Mouse (Mus musculus) intestine, embryonic 15.5 days (tissue): Measurements from ENCODE around the gene Robo4. TPM values are rescaled to one million over a fixed set of nuclear protein-coding genes. Genes with fewer than 3 reads are reported as not detected.

ENCODE experiments used
- ATAC-seq: fragments of 200-750 bp; cut with Nextera tagmentation; 2 replicates; pipeline ENCODE4 v1.8.0; 2017; ENCODE audit warnings: moderate TSS enrichment, moderate library complexity
- H3K27ac ChIP-seq: fragments of 300-500 bp; sonication (generic); 2 replicates; pipeline ENCODE4 v1.5.1; 2015; ENCODE audit warnings: mild to moderate bottlenecking, inconsistent platforms
- H3K27me3 ChIP-seq: fragments of 300-500 bp; sonication (generic); replicated peaks from 2 replicates; pipeline ENCODE4 v1.6.1; 2015; ENCODE audit warnings: inconsistent platforms
- H3K36me3 ChIP-seq: fragments of 300-500 bp; sonication (generic); 2 replicates; pipeline ENCODE4 v1.6.1; 2015; ENCODE audit warnings: inconsistent platforms
- H3K4me1 ChIP-seq: fragments of 300-500 bp; sonication (generic); replicated peaks from 2 replicates; pipeline ENCODE4 v1.6.1; 2015; ENCODE audit warnings: inconsistent platforms
- H3K4me2 ChIP-seq: fragments of 300-500 bp; sonication (generic); replicated peaks from 2 replicates; pipeline ENCODE4 v1.6.1; 2015; ENCODE audit warnings: mild to moderate bottlenecking, inconsistent platforms
- H3K4me3 ChIP-seq: fragments of 300-500 bp; sonication (generic); replicated peaks from 2 replicates; pipeline ENCODE4 v1.5.1; 2015; ENCODE audit warnings: inconsistent platforms
- H3K9ac ChIP-seq: fragments of 300-500 bp; sonication (generic); 2 replicates; pipeline ENCODE4 v1.6.1; 2015; ENCODE audit warnings: inconsistent platforms
- H3K9me3 ChIP-seq: fragments of 300-500 bp; sonication (generic); 2 replicates; pipeline ENCODE4 v1.6.1; 2016; ENCODE audit warnings: inconsistent platforms
- WGBS: fragments of 180-500 bp; shearing (Covaris S2); methylation state at CpG from one replicate; pipeline ENCODE4 v1.1.7; 2015; 5-methylcytosine and 5-hydroxymethylcytosine counted together
- polyA plus RNA-seq: library from polyadenylated mRNA; unstranded; fragments of >200 nt; fragmentation: Nextera tagmentation; extraction: Ambion mirVana; gene quantifications from 2 replicates; pipeline ENCODE4 v1.2.1, GENCODE M21; 2015

The Robo4 gene
- 11.4 and 11.9 TPM in 2 replicates for polyA plus RNA-seq

DNA sequence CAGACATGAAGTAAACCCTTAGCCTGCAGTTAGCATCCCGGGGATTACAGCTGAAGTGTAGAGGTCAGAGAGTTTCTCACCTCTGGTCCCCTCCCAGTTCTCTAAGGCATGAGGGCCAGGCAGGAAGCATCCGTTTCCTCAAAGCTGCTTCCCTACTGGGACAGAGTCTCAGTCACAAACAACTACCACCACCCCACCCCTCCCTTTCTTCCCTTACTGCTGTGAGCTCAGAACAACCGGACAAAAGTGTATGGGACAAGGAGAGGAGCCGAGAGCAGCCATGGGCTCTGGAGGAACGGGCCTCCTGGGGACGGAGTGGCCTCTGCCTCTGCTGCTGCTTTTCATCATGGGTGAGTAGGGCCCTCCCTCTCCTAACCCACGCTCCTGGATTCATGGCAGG is at the start of gene Robo4:
Robo4 (plus strand) TSS at position 96 of the 400 bp plus-strand sequence.
- no peaks in the 10 kb centered on the region for H3K36me3 ChIP-seq
- 0 out of 2 replicates have a peak within 1 kb of the TSS, but pooled peaks have one; percentile 36 for H3K27ac ChIP-seq
- ATAC-seq, result no peak
- no peaks in the 10 kb centered on the region for H3K9me3 ChIP-seq
- no peaks in the 10 kb centered on the region for H3K4me1 ChIP-seq
- H3K4me3 ChIP-seq, result peak within 1 kb of the TSS; percentile 19
- H3K4me2 ChIP-seq, result no peak within 1 kb of the TSS
- no peak within 1 kb of the TSS for H3K9ac ChIP-seq
- 20% methylated on average over 7 of the region's 7 CpGs for WGBS
- H3K27me3 ChIP-seq, result no peaks in the 10 kb centered on the region

- H3K9me3 ChIP-seq, result no peaks in the 10 kb centered on the region
- H3K27ac ChIP-seq, result no peak overlapping the region
- WGBS, result 70% methylated on average over 1 of the region's 1 CpGs
- H3K27me3 ChIP-seq, result no peaks in the 10 kb centered on the region
- no peak overlapping the region for H3K9ac ChIP-seq
- no peaks in the 10 kb centered on the region for H3K36me3 ChIP-seq
- H3K4me2 ChIP-seq, result no peak overlapping the region
- no peaks in the 10 kb centered on the region for H3K4me1 ChIP-seq
- ATAC-seq, result no peak
- no peak overlapping the region for H3K4me3 ChIP-seq
These were observed 47.2 kb upstream of the Robo4 start for GRCm38 (mm10) chr9:37354485-37354884.

DNA sequence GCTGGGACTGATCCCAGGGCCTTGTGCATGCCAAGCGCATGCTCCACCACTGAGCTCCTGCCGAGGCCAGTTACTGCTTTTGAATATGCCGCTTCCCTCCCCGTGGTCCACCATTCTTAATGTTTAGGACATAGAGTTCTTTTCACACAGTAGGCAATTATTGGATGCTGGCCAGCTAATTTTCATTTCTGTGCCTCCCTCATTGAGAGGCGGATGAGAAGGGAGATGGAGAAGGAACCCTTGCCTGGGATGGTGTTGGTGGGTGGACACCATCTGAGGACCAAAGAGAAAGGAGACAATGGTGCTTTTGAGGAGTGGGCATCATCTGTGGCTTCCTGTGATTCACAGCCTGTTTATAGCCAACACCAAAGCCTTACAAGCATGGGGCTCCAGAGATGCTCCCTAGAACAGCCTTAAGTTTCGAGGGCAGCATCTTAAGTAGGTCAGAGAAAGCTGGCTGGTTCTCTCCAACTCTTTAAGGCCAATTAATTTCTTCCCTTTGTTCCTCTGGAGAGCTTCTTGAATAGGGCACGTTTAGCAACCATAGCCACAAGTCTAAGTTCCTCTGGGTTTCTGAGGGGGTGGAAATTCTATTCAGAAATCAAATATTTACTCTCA is 42.9 kb upstream of the Robo4 start:
- H3K9me3 ChIP-seq, result no peaks in the 10 kb centered on the region
- H3K4me2 ChIP-seq, result no peak overlapping the region
- H3K27ac ChIP-seq, result no peak overlapping the region
- H3K36me3 ChIP-seq, result no peaks in the 10 kb centered on the region
- 81% methylated on average over 7 of the region's 7 CpGs for WGBS
- H3K27me3 ChIP-seq, result no peaks in the 10 kb centered on the region
- H3K9ac ChIP-seq, result no peak overlapping the region
- no peak for ATAC-seq
- no peak overlapping the region for H3K4me3 ChIP-seq
- H3K4me1 ChIP-seq, result no peaks in the 10 kb centered on the region

DNA sequence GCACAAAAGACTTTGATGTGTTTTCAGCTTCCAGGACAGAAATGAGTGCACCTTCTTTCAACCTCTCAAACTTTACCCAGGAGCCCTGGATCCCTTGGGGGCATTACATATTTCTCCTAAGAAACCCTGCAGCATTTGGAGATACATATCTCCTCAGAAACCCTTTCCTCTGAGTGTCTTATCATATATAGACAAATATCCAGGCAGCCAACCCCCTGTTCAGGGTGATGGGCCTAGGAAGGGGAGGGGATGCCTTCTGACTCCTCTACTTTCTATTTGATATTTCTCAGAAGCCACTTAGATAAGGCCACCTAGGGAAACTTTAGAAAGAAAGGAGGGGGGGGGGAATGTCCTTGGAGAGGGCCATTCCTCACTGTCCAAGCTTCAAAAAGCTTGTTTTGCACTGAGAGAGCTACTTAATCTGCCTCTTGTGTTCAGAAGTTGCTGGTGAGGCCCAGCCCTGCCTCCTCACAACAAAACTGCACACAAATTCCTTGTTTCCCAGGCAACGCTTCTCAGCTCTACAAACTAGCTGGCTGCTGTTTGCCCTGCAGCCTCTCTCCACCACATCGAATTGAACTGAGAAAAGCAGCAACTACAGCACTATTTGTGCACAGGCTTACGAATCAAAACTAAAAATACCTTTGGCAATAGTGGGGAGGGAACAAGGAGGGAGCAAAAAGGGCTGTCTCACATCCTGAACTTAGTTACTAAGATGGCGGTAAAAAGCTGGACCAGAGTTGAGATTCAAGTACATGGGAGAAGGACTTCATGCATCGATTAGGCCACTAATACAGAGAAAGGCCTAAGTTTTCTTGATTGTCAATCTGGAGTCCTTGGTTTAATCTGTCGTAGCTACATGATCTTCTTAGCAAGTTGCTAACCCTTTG is 42.1 kb upstream of the Robo4 start:
- H3K4me1 ChIP-seq, result no peaks in the 10 kb centered on the region
- H3K27me3 ChIP-seq, result no peaks in the 10 kb centered on the region
- no peaks in the 10 kb centered on the region for H3K9me3 ChIP-seq
- H3K4me3 ChIP-seq, result no peak overlapping the region
- H3K9ac ChIP-seq, result no peak overlapping the region
- ATAC-seq, result peak; percentile 39; the same call in 1 of the 2 replicates
- WGBS, result 54% methylated on average over 6 of the region's 6 CpGs
- no peak overlapping the region for H3K4me2 ChIP-seq
- H3K27ac ChIP-seq, result no peak overlapping the region
- H3K36me3 ChIP-seq, result no peaks in the 10 kb centered on the region

- ATAC-seq, result no peak
- H3K36me3 ChIP-seq, result no peaks in the 10 kb centered on the region
These were observed 39.6 kb upstream of the Robo4 start for GRCm38 (mm10) chr9:37362084-37362483.

DNA sequence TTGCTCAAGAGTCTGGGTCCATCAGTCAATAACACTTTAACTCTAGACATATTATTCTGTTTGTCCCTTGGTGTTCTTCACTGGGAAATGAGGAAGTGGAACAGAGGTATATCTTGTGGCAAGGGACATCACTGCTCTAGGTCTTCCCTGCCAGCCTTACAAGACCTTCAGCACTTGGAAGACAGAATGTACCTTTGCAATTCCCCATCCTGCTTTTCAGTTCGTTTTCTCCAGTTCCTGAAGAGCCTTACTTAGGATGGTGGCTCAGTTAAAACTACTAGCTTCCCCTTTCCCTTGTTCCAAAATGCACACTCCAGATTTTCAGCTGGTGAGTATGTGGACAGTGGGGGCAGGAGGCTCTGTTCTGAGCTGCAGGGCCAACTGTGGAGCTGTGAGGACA is 38.8 kb upstream of the Robo4 start:
- Histone ChIP-seq H3K9ac (no peak overlapping the region), H3K36me3 (no peaks in the 10 kb centered on the region), H3K4me1 (no peaks in the 10 kb centered on the region), H3K27ac (no peak overlapping the region), H3K4me3 (no peak overlapping the region), H3K4me2 (no peak overlapping the region), H3K9me3 (no peaks in the 10 kb centered on the region), H3K27me3 (no peaks in the 10 kb centered on the region)
- 69% methylated on average over 1 of the region's 1 CpGs for WGBS
- ATAC-seq, result no peak

More at GRCm38 (mm10) chr9:37362084-37362483, 39.6 kb upstream of the Robo4 start:
- Histone ChIP-seq H3K9ac (no peak overlapping the region), H3K9me3 (no peaks in the 10 kb centered on the region), H3K4me1 (no peaks in the 10 kb centered on the region), H3K4me3 (no peak overlapping the region), H3K27ac (no peak overlapping the region), H3K4me2 (no peak overlapping the region), H3K27me3 (no peaks in the 10 kb centered on the region)

DNA sequence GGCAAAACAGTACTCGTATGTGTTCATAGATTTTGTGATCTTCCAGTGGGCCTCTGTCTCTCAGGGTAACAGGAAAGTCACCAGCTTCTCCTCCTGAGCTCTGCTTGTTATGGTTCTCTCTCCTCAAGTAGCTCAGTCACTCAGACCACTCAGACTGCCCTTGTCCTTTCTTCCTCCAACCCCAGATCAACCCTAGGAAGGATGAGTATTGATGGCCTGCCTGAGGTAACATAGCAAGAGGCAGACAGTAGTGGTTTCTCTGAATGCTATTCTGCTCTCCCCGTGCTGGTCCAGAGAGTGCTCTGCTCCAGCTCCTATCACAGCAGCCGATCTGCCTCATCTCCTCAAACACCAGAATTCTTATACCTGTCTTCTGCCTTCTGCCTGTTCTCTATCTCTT is 38.1 kb upstream of the Robo4 start:
- H3K4me3 ChIP-seq, result no peak overlapping the region
- 68% methylated on average over 3 of the region's 3 CpGs for WGBS
- H3K4me1 ChIP-seq, result no peaks in the 10 kb centered on the region
- H3K27me3 ChIP-seq, result no peaks in the 10 kb centered on the region
- no peak for ATAC-seq
- no peaks in the 10 kb centered on the region for H3K36me3 ChIP-seq
- H3K9me3 ChIP-seq, result no peaks in the 10 kb centered on the region
- H3K9ac ChIP-seq, result no peak overlapping the region
- H3K27ac ChIP-seq, result no peak overlapping the region
- H3K4me2 ChIP-seq, result no peak overlapping the region

GRCm38 (mm10) chr9:37364392-37364791 is 37.3 kb upstream of the Robo4 start:
- no peak for ATAC-seq
- Histone ChIP-seq H3K4me1 (no peaks in the 10 kb centered on the region), H3K9me3 (no peaks in the 10 kb centered on the region), H3K36me3 (no peaks in the 10 kb centered on the region), H3K27me3 (no peaks in the 10 kb centered on the region), H3K27ac (no peak overlapping the region), H3K4me3 (no peak overlapping the region), H3K4me2 (no peak overlapping the region), H3K9ac (no peak overlapping the region)
- 76% methylated on average over 3 of the region's 3 CpGs for WGBS

DNA sequence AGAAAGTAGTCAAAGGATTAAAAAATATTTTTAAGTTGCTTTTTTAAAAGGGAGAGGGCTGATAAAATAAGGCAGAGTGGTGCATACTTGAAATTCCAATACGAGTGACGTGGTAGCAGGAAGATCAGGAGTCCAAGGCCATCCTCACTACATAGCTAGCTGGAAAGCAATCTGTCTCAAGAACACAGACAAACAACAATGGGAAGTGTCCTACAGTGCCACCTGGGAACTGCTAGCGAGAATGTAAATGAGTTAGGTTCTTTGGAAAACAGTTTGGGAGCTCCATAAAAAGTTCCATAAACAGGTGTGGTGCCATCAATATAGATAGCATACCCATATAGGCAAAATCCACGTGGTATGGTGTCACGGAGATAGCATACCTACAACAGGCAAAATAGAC is 36.0 kb upstream of the Robo4 start:
- ATAC-seq, result peak; percentile 44; the same call in 1 of the 2 replicates
- H3K27me3 ChIP-seq, result no peaks in the 10 kb centered on the region
- no peak overlapping the region for H3K4me3 ChIP-seq
- no peak overlapping the region for H3K4me2 ChIP-seq
- 35% methylated on average over 5 of the region's 5 CpGs for WGBS
- H3K9me3 ChIP-seq, result no peaks in the 10 kb centered on the region
- no peaks in the 10 kb centered on the region for H3K36me3 ChIP-seq
- no peak overlapping the region for H3K27ac ChIP-seq
- H3K4me1 ChIP-seq, result no peaks in the 10 kb centered on the region
- H3K9ac ChIP-seq, result no peak overlapping the region

DNA sequence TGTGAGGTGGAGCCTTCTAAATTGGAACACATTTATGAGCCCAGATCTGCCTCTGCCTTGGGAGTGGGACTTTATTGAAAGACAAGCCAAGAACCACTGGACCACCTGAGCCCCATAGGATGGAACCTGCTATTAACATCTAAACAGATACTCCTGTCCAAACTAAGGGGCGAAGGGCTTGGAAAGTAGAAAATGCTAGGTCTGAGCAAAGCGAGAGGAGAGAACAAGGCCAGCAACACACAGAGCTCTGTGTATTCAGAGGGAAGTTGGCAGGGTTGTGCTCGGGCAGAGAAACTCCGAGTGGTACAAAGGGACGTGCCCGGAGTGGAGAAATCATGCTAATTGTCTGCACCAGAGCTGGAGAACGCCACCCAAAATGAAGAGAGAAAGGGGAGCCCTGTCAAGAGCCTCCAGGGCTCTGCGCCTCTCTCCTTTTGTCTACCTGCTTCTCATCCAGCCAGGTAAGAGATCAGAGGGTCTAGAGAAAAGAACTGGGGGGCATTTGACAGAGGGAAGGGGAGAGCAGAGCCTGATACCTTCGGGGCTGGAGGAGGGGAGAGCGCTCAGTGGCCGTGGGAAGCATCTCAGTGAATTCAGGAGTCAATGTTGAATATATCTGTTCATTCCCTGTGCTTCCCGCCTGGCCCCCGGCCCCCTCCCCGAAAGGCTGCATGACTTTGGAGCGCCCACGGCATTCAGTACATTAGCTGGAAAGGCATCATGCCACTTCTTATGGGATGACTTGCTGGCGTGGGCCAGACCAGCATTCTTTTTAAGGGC is 34.2 kb upstream of the Robo4 start, which contains the start of gene Hepacam:
Hepacam (plus strand) TSS at position 51 of the 780 bp plus-strand sequence.
- Histone ChIP-seq H3K27ac (no peak within 1 kb of the TSS), H3K4me1 (no peaks in the 10 kb centered on the region), H3K4me2 (no peak within 1 kb of the TSS), H3K36me3 (no peaks in the 10 kb centered on the region), H3K27me3 (no peaks in the 10 kb centered on the region), H3K9me3 (no peaks in the 10 kb centered on the region), H3K9ac (no peak within 1 kb of the TSS), H3K4me3 (no peak within 1 kb of the TSS)
- no peak for ATAC-seq
- 84% methylated on average over 17 of the region's 17 CpGs for WGBS

DNA sequence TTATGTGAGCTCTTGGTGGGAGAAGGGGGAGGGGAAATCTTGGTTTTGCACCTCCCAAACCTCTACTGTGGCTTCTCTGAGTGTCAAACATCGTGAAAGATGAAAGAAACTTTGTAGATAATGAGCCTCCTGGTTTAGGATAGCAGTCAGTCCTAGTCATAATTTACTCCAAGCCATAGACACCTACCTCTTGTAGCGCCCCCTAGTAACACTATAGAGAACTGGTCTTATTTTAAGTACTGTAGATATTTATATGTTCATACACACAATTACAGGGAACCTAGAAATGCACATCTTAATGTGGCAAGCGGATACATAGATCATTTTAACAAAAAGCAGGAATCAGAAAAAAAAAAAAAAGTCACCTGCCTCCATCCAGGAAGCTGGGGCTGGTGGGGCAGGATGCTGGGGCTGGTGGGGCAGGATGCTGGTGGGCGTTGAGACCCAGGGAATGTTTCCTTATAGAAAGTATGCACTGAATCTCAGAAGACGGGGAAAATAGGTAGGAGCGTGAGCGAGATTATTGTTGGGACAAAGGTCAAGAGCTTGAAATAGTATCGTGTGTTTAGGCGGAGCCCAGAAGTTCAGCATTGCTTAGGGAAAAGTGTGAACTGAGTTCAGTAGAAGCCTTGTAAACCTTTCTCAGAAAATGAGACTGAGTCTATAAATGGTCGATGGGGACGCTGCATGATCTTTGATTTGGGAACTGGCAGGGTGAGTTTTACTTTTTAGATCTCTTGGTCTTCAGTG is 33.4 kb upstream of the Robo4 start:
- WGBS, result 61% methylated on average over 11 of the region's 11 CpGs
- no peaks in the 10 kb centered on the region for H3K36me3 ChIP-seq
- no peaks in the 10 kb centered on the region for H3K27me3 ChIP-seq
- ATAC-seq, result peak; percentile 82
- no peak overlapping the region; the same call in 1 of the 2 replicates for H3K4me2 ChIP-seq
- H3K27ac ChIP-seq, result peak overlapping the region; percentile 54; the same call in 1 of the 2 replicates
- no peak overlapping the region for H3K4me3 ChIP-seq
- H3K4me1 ChIP-seq, result no peaks in the 10 kb centered on the region
- no peak overlapping the region for H3K9ac ChIP-seq
- H3K9me3 ChIP-seq, result no peaks in the 10 kb centered on the region
